Mouse (Mus musculus) common myeloid progenitor, adult 5-6 weeks (primary cell): ENCODE results near the gene Naa80. TPM values are rescaled to one million over a fixed set of nuclear protein-coding genes. Genes with fewer than 3 reads are reported as not detected.
A peak's percentile ranks its signal among the peaks of the same experiment; 100 is the strongest.
"Not testable (repeated sequence)": the region's sequence is repeated elsewhere in the genome, so short reads cannot be mapped to it uniquely, and the experiment has no call there.

Experiments used
- ATAC-seq: replicated peaks from 2 replicates; pipeline ENCODE4 v1.8.0; 2016; ENCODE audit warnings: low read depth, mild to moderate bottlenecking, moderate TSS enrichment, inconsistent platforms; ENCODE audit not compliant: poor library complexity, severe bottlenecking
- total RNA-seq: library from RNA; stranded (forward); fragments of 200-1000, 187-1606 nt; gene quantifications from 2 replicates; pipeline ENCODE4 v1.2.3, GENCODE M21; 2017

The Naa80 gene
- total RNA-seq, 1 experiment from 2014 or later, result 13.3 TPM

GRCm38 (mm10) chr9:107550491-107551116, 28.1 kb upstream of the Naa80 start:
- ATAC-seq, result no peak

- ATAC-seq, result peak; percentile 27
These were observed 27.4 kb upstream of the Naa80 start, which contains the start of gene Rassf1 for GRCm38 (mm10) chr9:107551117-107551889. TSS of gene Rassf1 (plus strand) at chr9:107551555.

DNA sequence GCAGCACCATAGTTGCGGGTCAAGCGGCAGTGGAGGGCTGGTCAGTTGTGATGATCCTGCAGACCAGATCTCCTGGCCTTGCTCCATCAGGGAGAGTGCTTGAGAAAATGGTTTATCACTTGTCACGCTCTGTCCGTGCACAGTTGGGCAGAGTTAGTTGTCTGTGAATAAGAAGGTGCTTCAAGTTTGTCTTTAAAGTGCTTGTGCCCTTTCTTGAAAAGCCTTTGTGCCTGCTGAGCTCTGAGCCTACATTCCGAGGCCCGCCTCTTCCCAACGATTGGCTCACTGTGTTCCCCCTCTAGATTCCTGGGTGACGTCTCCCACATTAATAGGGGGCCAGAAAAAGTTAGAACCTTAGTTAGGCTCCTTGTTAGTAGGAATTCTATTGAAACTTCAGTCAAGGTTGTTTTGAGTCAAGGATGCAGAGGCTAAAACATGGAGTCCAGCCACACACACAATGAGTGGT, 26.8 kb upstream of the Naa80 start:
- no peak for ATAC-seq

DNA sequence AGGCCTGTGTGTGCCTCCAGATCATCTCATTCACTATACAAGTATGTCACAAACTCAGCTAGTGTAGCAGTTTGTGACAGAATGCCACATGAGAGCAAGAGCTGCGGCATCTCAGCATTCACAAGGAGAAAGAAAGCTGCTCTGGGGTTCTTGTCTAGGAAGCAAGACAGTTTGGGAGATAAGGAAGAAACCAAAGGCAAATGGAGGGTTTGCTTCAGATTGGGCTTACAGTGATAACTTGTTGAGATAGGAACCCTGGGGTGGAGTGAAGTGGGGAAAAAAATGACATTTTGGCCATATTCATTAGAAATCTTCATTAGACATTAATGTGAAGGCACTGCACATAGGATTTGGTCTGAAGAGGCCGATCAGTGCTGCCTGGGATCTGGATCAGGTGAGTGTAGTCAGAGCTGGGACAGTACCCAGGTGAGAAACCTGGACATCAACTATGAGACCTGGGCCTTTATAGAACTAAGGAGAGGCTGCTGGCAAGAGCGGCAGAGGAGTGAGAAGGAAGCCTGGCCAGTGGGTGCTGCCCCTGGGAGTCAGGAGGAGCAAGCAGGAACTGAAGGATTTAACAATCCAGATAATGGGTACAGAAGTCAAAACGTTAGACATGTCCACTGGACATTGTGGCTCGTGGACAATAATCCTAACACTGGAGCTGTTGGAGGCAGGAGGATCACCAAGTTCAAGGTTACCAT, 25.8 kb upstream of the Naa80 start:
- no peak for ATAC-seq

- ATAC-seq, result no peak
These were observed 25.0 kb upstream of the Naa80 start for GRCm38 (mm10) chr9:107553541-107554318.

GRCm38 (mm10) chr9:107554319-107554825, 24.3 kb upstream of the Naa80 start:
- peak; percentile 82 for ATAC-seq

GRCm38 (mm10) chr9:107555031-107555457, 23.6 kb upstream of the Naa80 start:
- ATAC-seq, result peak; percentile 15; the same call in 1 of the 2 replicates

- no peak for ATAC-seq
These were observed 23.0 kb upstream of the Naa80 start for GRCm38 (mm10) chr9:107555701-107556100.

GRCm38 (mm10) chr9:107556346-107556745, 22.3 kb upstream of the Naa80 start:
- no peak for ATAC-seq

- ATAC-seq, result peak; percentile 96
These were observed 15.6 kb upstream of the Naa80 start, which contains the start of gene Tusc2 for GRCm38 (mm10) chr9:107563029-107563581. TSS of gene Tusc2 (plus strand) at chr9:107563255.

GRCm38 (mm10) chr9:107565556-107565955, 13.1 kb upstream of the Naa80 start:
- not testable (repeated sequence) for ATAC-seq

DNA sequence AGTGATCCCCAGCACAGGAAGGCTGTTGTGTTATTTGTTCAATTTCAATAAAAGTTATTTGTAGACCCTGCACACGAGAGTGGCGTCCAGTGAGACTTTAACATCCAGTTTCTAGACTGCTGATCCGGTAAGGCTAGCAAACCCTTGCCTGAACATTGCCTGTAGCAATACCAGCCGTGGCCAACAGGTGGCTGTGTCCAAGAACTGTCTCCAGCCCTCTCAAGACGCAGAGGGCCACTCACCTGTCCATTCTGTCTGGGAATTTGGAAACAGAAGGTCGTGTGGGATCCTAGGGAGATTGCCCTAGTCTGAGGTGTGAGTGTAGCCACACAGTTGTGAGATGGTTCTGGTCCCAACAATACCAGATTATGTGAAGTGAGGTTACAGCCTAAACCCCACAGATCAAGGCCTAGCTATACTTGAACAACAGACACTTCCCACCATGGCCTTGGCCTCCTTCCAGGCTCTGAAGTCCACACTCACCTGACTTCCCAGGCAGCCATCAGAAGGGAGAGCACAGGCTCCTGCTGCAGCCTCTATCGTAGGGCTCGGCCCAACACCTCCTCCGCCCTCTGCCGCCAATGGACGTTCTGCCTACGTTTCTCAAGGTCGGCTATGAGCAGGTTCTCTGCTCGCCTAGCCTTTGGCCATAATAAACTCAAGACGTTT, 12.5 kb upstream of the Naa80 start:
- no peak for ATAC-seq

DNA sequence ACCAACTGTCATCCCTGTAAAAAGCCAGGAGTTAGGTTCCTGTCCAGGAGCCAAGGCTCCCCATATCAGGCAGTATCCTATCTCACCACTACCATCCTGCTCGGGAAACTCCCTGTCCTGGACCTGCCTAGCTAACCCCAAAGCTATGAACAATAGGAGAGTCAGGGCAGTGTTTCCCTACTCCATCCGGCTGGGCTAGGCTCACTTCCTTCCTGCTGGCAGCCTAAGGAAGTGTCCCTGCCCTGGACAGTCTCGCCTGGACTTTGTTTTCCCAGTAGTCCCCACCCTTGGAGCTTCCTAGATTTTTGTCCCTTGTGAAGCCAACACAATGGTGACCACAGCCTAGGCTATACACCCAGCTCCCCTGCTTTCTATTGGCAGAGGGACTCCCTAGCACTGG, 11.8 kb upstream of the Naa80 start:
- ATAC-seq, result no peak

DNA sequence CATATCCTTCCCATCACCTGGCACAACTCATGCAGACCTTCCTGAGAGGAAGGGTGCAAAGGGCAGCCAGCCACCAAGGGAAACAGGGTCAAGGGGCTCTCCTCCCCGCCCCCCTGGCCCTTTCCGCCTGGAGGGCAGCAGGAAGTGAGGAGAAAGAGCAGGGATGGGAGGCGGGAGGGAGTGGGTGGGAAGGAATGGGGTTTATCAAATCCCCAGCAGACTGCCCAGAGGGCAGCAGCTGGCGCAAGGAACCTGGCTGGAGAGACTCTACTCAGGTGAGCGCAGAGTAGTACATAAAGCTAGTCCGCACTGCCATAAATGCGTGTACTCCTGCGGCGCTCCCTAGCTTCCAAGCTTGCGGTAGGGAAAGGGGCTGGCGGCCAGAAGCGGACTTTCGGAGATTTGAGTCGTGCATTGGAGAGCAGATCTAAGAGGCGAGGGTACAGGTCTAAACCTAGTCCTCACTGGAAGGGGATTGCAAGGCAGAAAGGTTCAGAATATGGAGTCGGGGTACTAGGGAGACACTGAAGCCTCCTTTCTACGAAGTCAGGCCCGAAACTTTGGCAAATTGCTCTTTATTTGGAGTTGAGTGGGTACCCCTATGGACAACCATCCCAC, 10.9 kb upstream of the Naa80 start, which contains the start of gene Hyal2:
Gene Hyal2, plus strand, starts transcription at position 244 of the 618 bp plus-strand sequence.
- ATAC-seq, result no peak

- ATAC-seq, result peak; percentile 75
These were observed 10.1 kb upstream of the Naa80 start for GRCm38 (mm10) chr9:107568331-107569261.

GRCm38 (mm10) chr9:107569270-107569669, 9.4 kb upstream of the Naa80 start:
- ATAC-seq, result peak; percentile 10; the same call in 1 of the 2 replicates

- ATAC-seq, result no peak
These were observed 8.7 kb upstream of the Naa80 start for GRCm38 (mm10) chr9:107570016-107570415.
